In genomic region chr8:34472434-34472833, GRCm38 (mm10) we compare ENCODE assay signal across 11 mouse cellular contexts.
A peak's percentile ranks its signal among the peaks of the same experiment; 100 is the strongest.
DNase-seq lines count a peak whose midpoint lies in the region; ATAC-seq and TF ChIP-seq lines count a peak whose summit lies in the region.
"Had no signal": no experiment of that assay in that cellular context is flagged by ENCODE, and none has a peak within 500 bp of the region (broad histone marks: within the 10 kb centered on the region; RNA-seq: fewer than 3 reads in every experiment).

No protein-coding gene starts in this region.

- intact Hi-C loops in left cerebral cortex, adult 2 months (cut with DNase I): no loop called here

- H3K4me2 ChIP-seq in intestine, embryonic 14.5 days (ENCODE audit: low read length): peak overlapping the region; percentile 11; the same call in 1 of the 2 replicates
- H3K4me2 ChIP-seq in intestine, postnatal 0 days (replicated peaks; ENCODE audit: low read depth): no peak overlapping the region
- 0 out of 2 replicates have a peak overlapping the region, but pooled peaks have one; percentile 5 for H3K4me2 ChIP-seq in embryonic facial prominence, embryonic 14.5 days (ENCODE audit: low read depth, low read length)
- H3K4me2 ChIP-seq in heart, embryonic 12.5 days: peak overlapping the region; percentile 42
- peak overlapping the region; percentile 21; the same call in 1 of the 2 replicates for H3K4me2 ChIP-seq in midbrain, embryonic 13.5 days (replicated peaks)
- H3K4me2 ChIP-seq: liver, embryonic 15.5 days had no signal

- H3K27ac ChIP-seq in intestine, embryonic 14.5 days (ENCODE audit: low read depth): no peak overlapping the region
- no peak overlapping the region for H3K27ac ChIP-seq in intestine, postnatal 0 days (ENCODE audit: low read depth, low read length)
- H3K27ac ChIP-seq in embryonic facial prominence, embryonic 14.5 days (replicated peaks; ENCODE audit: low read depth, low read length): no peak overlapping the region
- peak overlapping the region; percentile 71 for H3K27ac ChIP-seq in heart, embryonic 12.5 days (ENCODE audit: poor library complexity, severe bottlenecking)
- H3K27ac ChIP-seq in midbrain, embryonic 13.5 days: peak overlapping the region; percentile 55
- no peak overlapping the region for H3K27ac ChIP-seq in left cerebral cortex, adult 2 months
- H3K27ac ChIP-seq: liver, embryonic 15.5 days had no signal

- H3K9ac ChIP-seq in intestine, embryonic 14.5 days (ENCODE audit: low read length): no peak overlapping the region
- H3K9ac ChIP-seq in intestine, postnatal 0 days (ENCODE audit: low read depth, low read length): no peak overlapping the region
- H3K9ac ChIP-seq in embryonic facial prominence, embryonic 14.5 days (ENCODE audit: low read depth, low read length): no peak overlapping the region
- peak overlapping the region; percentile 25; the same call in 1 of the 2 replicates for H3K9ac ChIP-seq in heart, embryonic 12.5 days
- no peak overlapping the region for H3K9ac ChIP-seq in midbrain, embryonic 13.5 days (replicated peaks)
- H3K9ac ChIP-seq: liver, embryonic 15.5 days had no signal

- H3K4me3 ChIP-seq in intestine, embryonic 14.5 days (ENCODE audit: low read depth, low read length): no peak overlapping the region
- H3K4me3 ChIP-seq in intestine, postnatal 0 days (ENCODE audit: low read depth, low read length): no peak overlapping the region
- H3K4me3 ChIP-seq in embryonic facial prominence, embryonic 14.5 days (ENCODE audit: low read depth, low read length): no peak overlapping the region
- H3K4me3 ChIP-seq in heart, embryonic 12.5 days: no peak overlapping the region
- H3K4me3 ChIP-seq in midbrain, embryonic 13.5 days (replicated peaks): no peak overlapping the region
- H3K4me3 ChIP-seq in left cerebral cortex, adult 2 months: no peak overlapping the region
- H3K4me3 ChIP-seq: liver, embryonic 15.5 days; myocyte had no signal

- H3K36me3 ChIP-seq in intestine, embryonic 14.5 days (ENCODE audit: control insufficient read depth, insufficient read depth, low read length): no peaks in the 10 kb centered on the region
- H3K36me3 ChIP-seq in intestine, postnatal 0 days (ENCODE audit: control insufficient read depth, insufficient read depth): no peaks in the 10 kb centered on the region
- no peaks in the 10 kb centered on the region for H3K36me3 ChIP-seq in embryonic facial prominence, embryonic 14.5 days (ENCODE audit: control insufficient read depth, insufficient read depth, low read length)
- no peaks in the 10 kb centered on the region for H3K36me3 ChIP-seq in heart, embryonic 12.5 days
- no peaks in the 10 kb centered on the region for H3K36me3 ChIP-seq in midbrain, embryonic 13.5 days
- H3K36me3 ChIP-seq: liver, embryonic 15.5 days had no signal

- no peaks in the 10 kb centered on the region for H3K27me3 ChIP-seq in intestine, embryonic 14.5 days (replicated peaks; ENCODE audit: control insufficient read depth, insufficient read depth, low read length)
- H3K27me3 ChIP-seq in intestine, postnatal 0 days (replicated peaks; ENCODE audit: control insufficient read depth, insufficient read depth, low read length): no peaks in the 10 kb centered on the region
- H3K27me3 ChIP-seq in embryonic facial prominence, embryonic 14.5 days (replicated peaks; ENCODE audit: control insufficient read depth, insufficient read depth, low read length): no peaks in the 10 kb centered on the region
- H3K27me3 ChIP-seq in heart, embryonic 12.5 days (replicated peaks): no peaks in the 10 kb centered on the region
- H3K27me3 ChIP-seq in midbrain, embryonic 13.5 days: 0 out of 2 replicates have a peak, but pooled peaks cover 5% of the 10 kb centered on the region
- H3K27me3 ChIP-seq: liver, embryonic 15.5 days had no signal

- no peak for TF ChIP-seq CTCF in intestine, postnatal 0 days (IDR thresholded peaks at IDR 0.05; ENCODE audit: low read depth)
- TF ChIP-seq CTCF in left cerebral cortex, adult 2 months (IDR thresholded peaks at IDR 0.05): no peak

- H3K4me1 ChIP-seq in intestine, embryonic 14.5 days (replicated peaks; ENCODE audit: control insufficient read depth, insufficient read depth, low read length): peaks cover 19% of the 10 kb centered on the region
- no peaks in the 10 kb centered on the region for H3K4me1 ChIP-seq in intestine, postnatal 0 days (replicated peaks; ENCODE audit: control insufficient read depth, insufficient read depth, low read length)
- H3K4me1 ChIP-seq in embryonic facial prominence, embryonic 14.5 days (ENCODE audit: control insufficient read depth, insufficient read depth, low read length): peaks cover 10% of the 10 kb centered on the region; the same call in 1 of the 2 replicates
- H3K4me1 ChIP-seq in heart, embryonic 12.5 days (replicated peaks): peaks cover 60% of the 10 kb centered on the region
- peaks cover 31% of the 10 kb centered on the region for H3K4me1 ChIP-seq in midbrain, embryonic 13.5 days (replicated peaks)
- H3K4me1 ChIP-seq: liver, embryonic 15.5 days had no signal

- no peaks in the 10 kb centered on the region for H3K9me3 ChIP-seq in intestine, embryonic 14.5 days (ENCODE audit: control insufficient read depth, low read length)
- no peaks in the 10 kb centered on the region for H3K9me3 ChIP-seq in intestine, postnatal 0 days (ENCODE audit: control insufficient read depth)
- no peaks in the 10 kb centered on the region for H3K9me3 ChIP-seq in embryonic facial prominence, embryonic 14.5 days (ENCODE audit: control insufficient read depth, low read length)
- 0 out of 2 replicates have a peak, but pooled peaks cover 5% of the 10 kb centered on the region for H3K9me3 ChIP-seq in heart, embryonic 12.5 days (replicated peaks)
- no peaks in the 10 kb centered on the region for H3K9me3 ChIP-seq in midbrain, embryonic 13.5 days
- H3K9me3 ChIP-seq: liver, embryonic 15.5 days had no signal

- WGBS in intestine, embryonic 14.5 days: 28% methylated on average over 8 of the region's 8 CpGs
- WGBS in intestine, postnatal 0 days: 37% methylated on average over 8 of the region's 8 CpGs
- WGBS in embryonic facial prominence, embryonic 14.5 days: 19% methylated on average over 8 of the region's 8 CpGs
- 9% methylated on average over 8 of the region's 8 CpGs for WGBS in heart, embryonic 12.5 days
- WGBS in midbrain, embryonic 13.5 days: 16% methylated on average over 8 of the region's 8 CpGs

- ATAC-seq in intestine, embryonic 14.5 days (replicated peaks; ENCODE audit: low FRiP score, low TSS enrichment, low read depth): peak; percentile 58; the same call in 1 of the 2 replicates
- ATAC-seq in intestine, postnatal 0 days: no peak
- peak; percentile 35; the same call in 1 of the 2 replicates for ATAC-seq in embryonic facial prominence, embryonic 14.5 days (ENCODE audit: low read depth)
- ATAC-seq in heart, embryonic 12.5 days (ENCODE audit: insufficient number of reproducible peaks, low FRiP score): 0 out of 2 replicates have a peak, but pooled peaks have one; percentile 39
- peak; percentile 68; the same call in 1 of the 2 replicates for ATAC-seq in midbrain, embryonic 13.5 days

- DNase-seq in intestine, embryonic 14.5 days (ENCODE audit: low spot score): no peak
- DNase-seq in embryonic facial prominence, embryonic 14.5 days (ENCODE audit: low spot score): no peak
- DNase-seq in left cerebral cortex, adult 2 months (ENCODE audit: extremely low spot score in 1 of 2, low spot score in 2 of 2): no peak
- no peak for DNase-seq in spleen, adult 12 weeks (ENCODE audit: low spot score)
- DNase-seq: layer of hippocampus, postnatal 36 days; right cerebral cortex, postnatal 14 days had no signal

Comparison
In these comparisons a context has a peak if more than half of its experiments do, and no peak if none do; other contexts are left out.
1. H3K27ac ChIP-seq: peak in heart, embryonic 12.5 days (single experiment) and midbrain, embryonic 13.5 days (single experiment); none in intestine, embryonic 14.5 days (single experiment), intestine, postnatal 0 days (single experiment), embryonic facial prominence, embryonic 14.5 days (single experiment) and left cerebral cortex, adult 2 months (single experiment).